Mouse (Mus musculus) embryonic stem cell, embryonic (primary cell): ENCODE results near the gene Rlbp1.

Experiments
- CTCF ChIA-PET, 4 experiments: fragments of 300-600 bp in 2 of 4; fragments of 350-600 bp in 2 of 4; sonication (Branson Sonifier 250); formaldehyde crosslinking; loops; one replicate each; lab custom pipeline; 2022; ENCODE audit warnings: inconsistent platforms in 2 of 4; lab: Charles Lee
- POLR2A ChIA-PET, 4 experiments: fragments of 300-600 bp in 2 of 4; fragments of 350-600 bp in 2 of 4; sonication (Branson Sonifier 250); formaldehyde crosslinking; loops; one replicate each; lab custom pipeline; 2022; ENCODE audit warnings: antibody characterized with exemption in 4 of 4, inconsistent platforms in 1 of 4; lab: Charles Lee

Gene Rlbp1

GRCm38 (mm10) chr7:79358350-79359182 lies 28.3 kb downstream of the Rlbp1 start:
- CTCF ChIA-PET: interaction anchor here in 2 of 4 experiments (0.6 to 1.5 kb wide), 6 partner anchors 9 to 371 kb away, joined by 3 to 14 read pairs (median 5); no protein-coding TSS in a partner anchor
- POLR2A ChIA-PET: interaction anchor here in 2 of 4 experiments (0.9 to 1.1 kb wide), 2 partner anchors 12 to 40 kb away, joined by 3 read pairs; no protein-coding TSS in a partner anchor

- CTCF ChIA-PET: interaction anchor here (0.5 to 3.3 kb wide), 36 partner anchors 9 to 998 kb away, joined by 3 to 19 read pairs (median 3); partner anchors contain the start of genes Hapln3 (in 1 of the 4) and Rlbp1 (in 1 of the 4)
- POLR2A ChIA-PET: interaction anchor here in 3 of 4 experiments (0.5 to 1.3 kb wide), 9 partner anchors 17 to 443 kb away, joined by 3 to 6 read pairs (median 3); partner anchors contain the start of gene Abhd2 (in 1 of the 3)
These were observed 37.0 kb downstream of the Rlbp1 start for GRCm38 (mm10) chr7:79349738-79350386.

GRCm38 (mm10) chr7:79348816-79349215 lies 38.0 kb downstream of the Rlbp1 start:
- CTCF ChIA-PET: interaction anchor here (0.8 to 3.3 kb wide), 14 partner anchors 13 to 424 kb away, joined by 3 to 19 read pairs (median 4); partner anchors contain the start of gene Hapln3 (in 1 of the 4)
- POLR2A ChIA-PET: interaction anchor here in 3 of 4 experiments (0.6 to 1.7 kb wide), 7 partner anchors 39 to 442 kb away, joined by 3 to 5 read pairs (median 3); partner anchors contain the start of genes Abhd2 (in 1 of the 3) and Fanci (in 1 of the 3)

GRCm38 (mm10) chr7:79347108-79347813 lies 39.6 kb downstream of the Rlbp1 start:
- ChIA-PET CTCF (interaction anchor here (0.5 to 3.5 kb wide), 24 partner anchors 11 to 410 kb away, joined by 3 to 54 read pairs (median 4); partner anchors contain the start of gene Hapln3 (in 1 of the 4)), POLR2A (interaction anchor here in 2 of 4 experiments (0.6 to 3.1 kb wide), 11 partner anchors 11 to 106 kb away, joined by 3 to 19 read pairs (median 4); partner anchors contain the start of gene Fanci (in 1 of the 2))

- ChIA-PET POLR2A (interaction anchor here in 3 of 4 experiments (0.5 to 3.1 kb wide), 18 partner anchors 10 to 331 kb away, joined by 3 to 19 read pairs (median 3); partner anchors contain the start of gene Mfge8 (in 1 of the 3)), CTCF (interaction anchor here (0.5 to 3.5 kb wide), 109 partner anchors 10 to 730 kb away, joined by 3 to 54 read pairs (median 4); partner anchors contain the start of genes Abhd2 (in 2 of the 4), Hapln3 (in 2 of the 4), Aen (in 1 of the 4) and Mfge8 (in 1 of the 4))
These were observed 40.2 kb downstream of the Rlbp1 start for GRCm38 (mm10) chr7:79346555-79347075.

- CTCF ChIA-PET: interaction anchor here (0.5 to 3.5 kb wide), 111 partner anchors 10 to 730 kb away, joined by 3 to 54 read pairs (median 4); partner anchors contain the start of genes Abhd2 (in 2 of the 4), Hapln3 (in 2 of the 4), Aen (in 1 of the 4) and Mfge8 (in 1 of the 4)
- POLR2A ChIA-PET: interaction anchor here in 3 of 4 experiments (0.5 to 3.1 kb wide), 18 partner anchors 9 to 330 kb away, joined by 3 to 19 read pairs (median 3); partner anchors contain the start of genes Abhd2 (in 1 of the 3) and Mfge8 (in 1 of the 3)
These were observed 40.9 kb downstream of the Rlbp1 start for GRCm38 (mm10) chr7:79345902-79346301.

GRCm38 (mm10) chr7:79336362-79336910 lies 50.4 kb downstream of the Rlbp1 start:
- CTCF ChIA-PET: interaction anchor here in 2 of 4 experiments (1.1 to 2.6 kb wide), 3 partner anchors 10 to 13 kb away, joined by 4 to 16 read pairs (median 9); no protein-coding TSS in a partner anchor
- POLR2A ChIA-PET: interaction anchor here in 1 of 4 experiments (1.6 kb wide), 1 partner anchor 10 kb away, joined by 5 read pairs; no protein-coding TSS in a partner anchor

GRCm38 (mm10) chr7:79333419-79333818 lies 53.4 kb downstream of the Rlbp1 start:
- ChIA-PET CTCF (interaction anchor here (1.0 to 6.7 kb wide), 4 partner anchors 12 to 13 kb away, joined by 4 to 54 read pairs (median 16); no protein-coding TSS in a partner anchor), POLR2A (interaction anchor here in 3 of 4 experiments (1.2 to 3.8 kb wide), 8 partner anchors 10 to 30 kb away, joined by 3 to 19 read pairs (median 5); no protein-coding TSS in a partner anchor)

- POLR2A ChIA-PET: interaction anchor here in 1 of 4 experiments (0.6 to 3.8 kb wide), 4 partner anchors 15 to 415 kb away, joined by 3 to 19 read pairs (median 4); no protein-coding TSS in a partner anchor
- CTCF ChIA-PET: interaction anchor here (0.6 to 6.7 kb wide), 11 partner anchors 15 to 198 kb away, joined by 3 to 54 read pairs (median 6); no protein-coding TSS in a partner anchor
These were observed 55.7 kb downstream of the Rlbp1 start for GRCm38 (mm10) chr7:79331197-79331596.

GRCm38 (mm10) chr7:79328769-79329168 lies 58.1 kb downstream of the Rlbp1 start:
- ChIA-PET POLR2A (interaction anchor here in 3 of 4 experiments (0.6 to 1.2 kb wide), 6 partner anchors 19 to 139 kb away, joined by 3 to 4 read pairs (median 3); no protein-coding TSS in a partner anchor), CTCF (interaction anchor here (0.6 to 6.7 kb wide), 7 partner anchors 17 to 586 kb away, joined by 3 to 54 read pairs (median 3); no protein-coding TSS in a partner anchor)
